Mouse (Mus musculus) G1E (cell line): Measurements from ENCODE around the gene Son.

Experiments
- CTCF ChIP-seq: IDR thresholded peaks from 2 replicates; pipeline ENCODE4 v1.5.1; 2012; ENCODE audit warnings: low read depth, low read length, inconsistent platforms, mixed read lengths
- GATA1 ChIP-seq: IDR thresholded peaks from 2 replicates; pipeline ENCODE4 v1.6.1; 2012; ENCODE audit warnings: borderline replicate concordance, low read length, inconsistent platforms, mixed read lengths
- POLR2AphosphoS5 ChIP-seq: IDR thresholded peaks from 2 replicates; pipeline ENCODE4 v1.6.1; 2012; ENCODE audit warnings: low read depth, low read length, inconsistent platforms; ENCODE audit not compliant: insufficient replicate concordance

- TF ChIP-seq CTCF: no peak
- TF ChIP-seq POLR2AphosphoS5: no peak
- TF ChIP-seq GATA1: no peak
Measured at GRCm38 (mm10) chr16:91717399-91717798, 70.1 kb downstream of the Son start.
